Mouse (Mus musculus) C2C12 (cell line): ENCODE results near the gene Sufu. TPM values are rescaled to one million over a fixed set of nuclear protein-coding genes. Genes with fewer than 3 reads are reported as not detected.

Source experiments
- H3K27me3 ChIP-seq: one replicate; pipeline ENCODE4 v1.6.1; 2011; ENCODE audit not compliant: control insufficient read depth, insufficient read depth, insufficient read length
- H3K36me3 ChIP-seq: one replicate; pipeline ENCODE4 v1.6.1; 2011; ENCODE audit not compliant: control insufficient read depth, insufficient read depth
- H3K4me3 ChIP-seq: one replicate; pipeline ENCODE4 v1.5.1; 2011; ENCODE audit warnings: mild to moderate bottlenecking, control low read depth; ENCODE audit not compliant: poor library complexity, insufficient read depth, severe bottlenecking
- H3K79me2 ChIP-seq: one replicate; pipeline ENCODE4 v1.6.1; 2011; ENCODE audit not compliant: control insufficient read depth, insufficient read depth
- H3K79me3 ChIP-seq: one replicate; pipeline ENCODE4 v1.6.1; 2011; ENCODE audit warnings: low read depth, control low read depth
- H3ac ChIP-seq: one replicate; pipeline ENCODE3; 2011; ENCODE audit warnings: low read depth; ENCODE audit not compliant: control insufficient read depth, insufficient read length
- CEBPB ChIP-seq: IDR thresholded peaks from one replicate; pipeline ENCODE4 v1.6.1; 2011; ENCODE audit warnings: low read depth, mild to moderate bottlenecking, control low read depth, moderate library complexity
- CTCF ChIP-seq: IDR thresholded peaks from one replicate; pipeline ENCODE4 v1.5.1; 2011; ENCODE audit not compliant: control insufficient read depth, insufficient read depth, insufficient read length
- FOSL1 ChIP-seq: IDR thresholded peaks from one replicate; pipeline ENCODE4 v1.8.0; 2011; ENCODE audit warnings: mild to moderate bottlenecking, low read length; ENCODE audit not compliant: poor library complexity, insufficient read depth, severe bottlenecking
- MAX ChIP-seq: IDR thresholded peaks from one replicate; pipeline ENCODE4 v1.6.1; 2011; ENCODE audit warnings: mild to moderate bottlenecking, control low read depth
- MYOD1 ChIP-seq: IDR thresholded peaks from one replicate; pipeline ENCODE4 v1.6.1; 2011; ENCODE audit warnings: low read depth; ENCODE audit not compliant: control insufficient read depth, insufficient read length
- MYOG ChIP-seq: IDR thresholded peaks from one replicate; pipeline ENCODE4 v1.6.1; 2011; ENCODE audit not compliant: control insufficient read depth, insufficient read length; ENCODE audit errors: extremely low read depth
- USF1 ChIP-seq: IDR thresholded peaks from one replicate; pipeline ENCODE4 v1.6.1; 2011; ENCODE audit warnings: low read depth, mild to moderate bottlenecking, control low read depth, moderate library complexity
- polyA plus RNA-seq: library from polyadenylated mRNA; unstranded; fragments of >200 nt; fragmentation: generic; extraction: Trizol; gene quantifications from one replicate; pipeline ENCODE4 v1.2.1, GENCODE M21; 2012; ENCODE audit warnings: missing spikeins

Sufu gene
- polyA plus RNA-seq, 1 experiment = 17.8 TPM

DNA sequence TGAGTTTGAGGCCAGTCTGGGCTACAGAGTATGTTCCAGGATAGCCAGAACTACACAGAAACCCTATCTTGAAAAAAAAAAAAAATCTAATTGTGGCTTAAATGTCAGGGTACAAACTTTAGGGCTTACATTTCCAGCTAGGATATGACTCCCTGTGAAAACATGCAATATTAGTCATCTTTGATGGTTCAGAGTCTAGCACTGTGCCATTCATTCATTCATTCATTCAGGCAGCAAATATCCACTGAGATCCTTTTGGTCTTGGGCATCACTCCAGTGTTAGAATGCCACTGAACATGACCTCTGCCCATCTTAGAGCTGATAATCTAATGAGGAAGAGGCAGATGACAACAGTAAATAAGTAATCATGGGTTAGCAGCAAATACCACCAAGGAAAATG is 125.0 kb downstream of the Sufu start:
- no peak overlapping the region for H3K4me3 ChIP-seq
- H3K79me2 ChIP-seq = no peaks in the 10 kb centered on the region
- no peaks in the 10 kb centered on the region for H3K27me3 ChIP-seq
- H3K36me3 ChIP-seq = peaks cover 7% of the 10 kb centered on the region
- H3ac ChIP-seq = no peak overlapping the region
- TF ChIP-seq MYOG (no peak), USF1 (no peak), CTCF (no peak), MAX (no peak), MYOD1 (no peak), FOSL1 (peak; percentile 76), CEBPB (no peak)
- no peaks in the 10 kb centered on the region for H3K79me3 ChIP-seq

DNA sequence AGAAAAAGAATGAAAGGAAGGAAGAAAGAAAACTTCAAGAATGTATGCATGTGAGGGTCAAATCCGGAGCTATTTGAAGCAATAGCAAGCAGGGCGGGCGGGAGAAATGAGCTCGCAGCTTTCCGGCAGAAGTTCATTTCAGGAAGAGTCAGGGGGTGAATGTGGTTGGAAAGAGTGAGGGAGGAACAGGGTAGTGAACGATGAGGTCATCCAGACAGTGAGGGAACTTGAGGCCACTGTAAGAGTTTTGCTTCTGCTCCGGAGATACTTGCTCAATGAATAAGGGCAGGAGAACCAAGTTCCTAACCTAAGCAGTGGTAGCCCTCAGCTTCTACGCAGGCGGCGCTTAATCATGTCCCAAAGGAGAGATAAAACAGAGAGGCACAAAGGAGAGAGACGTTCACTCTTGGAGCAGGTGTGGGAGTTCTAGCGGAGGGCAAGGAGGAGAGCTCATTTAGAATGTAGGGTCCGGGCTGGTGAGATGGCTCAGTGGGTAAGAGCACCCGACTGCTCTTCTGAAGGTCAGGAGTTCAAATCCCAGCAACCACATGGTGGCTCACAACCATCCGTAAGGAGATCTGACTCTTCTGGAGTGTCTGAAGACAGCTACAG is 125.8 kb downstream of the Sufu start:
- Histone ChIP-seq H3ac (no peak overlapping the region), H3K4me3 (no peak overlapping the region), H3K79me3 (no peaks in the 10 kb centered on the region), H3K27me3 (no peaks in the 10 kb centered on the region), H3K36me3 (no peaks in the 10 kb centered on the region), H3K79me2 (no peaks in the 10 kb centered on the region)
- no peak for TF ChIP-seq CTCF
- TF ChIP-seq MYOG = no peak
- TF ChIP-seq MYOD1 = peak; percentile 69
- TF ChIP-seq USF1 = no peak
- TF ChIP-seq FOSL1 = peak; percentile 19
- peak; percentile 50 for TF ChIP-seq CEBPB
- TF ChIP-seq MAX = peak; percentile 25

DNA sequence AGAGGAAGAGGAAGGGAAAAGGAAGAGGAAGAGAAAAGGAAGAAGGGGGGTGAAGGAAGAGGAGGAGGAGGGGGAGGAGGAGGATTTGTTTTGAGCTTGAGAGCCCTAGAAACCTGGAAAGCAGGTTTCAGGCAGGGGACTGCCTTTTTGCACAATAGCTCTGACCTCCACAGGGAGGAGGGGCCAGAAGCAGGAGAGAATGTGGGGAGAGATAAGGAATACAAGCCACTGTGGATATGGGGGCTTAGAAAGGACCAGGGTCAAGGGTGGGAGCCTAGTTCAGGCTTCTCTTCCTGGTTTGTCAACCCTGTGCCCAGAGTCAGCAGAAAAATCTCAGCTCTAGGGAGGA is 126.4 kb downstream of the Sufu start:
- Histone ChIP-seq H3ac (peak overlapping the region; percentile 63), H3K4me3 (no peak overlapping the region)

DNA sequence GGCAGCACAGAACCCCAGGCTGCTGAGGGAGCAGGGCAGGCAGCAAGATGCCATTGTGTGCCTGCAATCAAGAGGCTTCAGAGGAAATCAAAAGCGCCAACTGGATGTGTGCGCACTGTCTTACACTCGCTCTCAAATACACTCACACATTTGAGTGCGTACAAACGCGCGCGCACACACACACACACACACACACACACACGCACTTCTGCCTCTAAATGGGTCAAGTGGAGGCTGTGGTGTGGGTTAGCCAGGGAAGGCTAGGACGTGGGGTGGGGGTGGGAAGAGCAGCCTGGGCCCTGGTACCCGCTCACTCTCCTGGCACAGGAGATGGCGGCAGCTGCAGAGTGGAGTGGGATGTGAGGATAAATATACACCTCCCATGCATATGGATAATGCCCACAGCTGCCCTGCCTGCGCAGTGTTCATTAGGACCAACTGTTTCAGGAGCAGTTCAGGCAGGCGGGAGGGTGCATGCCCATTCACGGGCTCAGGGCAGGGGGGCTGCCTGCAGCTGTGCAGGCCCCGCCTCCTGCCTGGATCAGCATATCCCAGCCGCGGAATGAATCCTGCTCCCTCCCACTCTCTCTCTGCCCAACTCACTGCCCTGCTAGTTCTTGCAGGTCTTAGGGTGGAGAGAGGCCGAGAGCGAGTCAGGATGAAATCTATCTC is 126.9 kb downstream of the Sufu start:
- no peaks in the 10 kb centered on the region for H3K36me3 ChIP-seq
- no peaks in the 10 kb centered on the region for H3K79me3 ChIP-seq
- H3ac ChIP-seq = peak overlapping the region; percentile 65
- no peaks in the 10 kb centered on the region for H3K79me2 ChIP-seq
- TF ChIP-seq MYOD1 (peak; percentile 70), MAX (no peak)
- H3K27me3 ChIP-seq = no peaks in the 10 kb centered on the region
- peak overlapping the region; percentile 19 for H3K4me3 ChIP-seq

More for the DNA sequence above, 126.4 kb downstream of the Sufu start:
- H3K27me3 ChIP-seq = no peaks in the 10 kb centered on the region
- no peaks in the 10 kb centered on the region for H3K79me3 ChIP-seq
- H3K36me3 ChIP-seq = no peaks in the 10 kb centered on the region
- no peaks in the 10 kb centered on the region for H3K79me2 ChIP-seq
- TF ChIP-seq MYOG = no peak
- peak; percentile 36 for TF ChIP-seq CEBPB
- TF ChIP-seq MYOD1 = no peak
- no peak for TF ChIP-seq MAX
- TF ChIP-seq CTCF = no peak

DNA sequence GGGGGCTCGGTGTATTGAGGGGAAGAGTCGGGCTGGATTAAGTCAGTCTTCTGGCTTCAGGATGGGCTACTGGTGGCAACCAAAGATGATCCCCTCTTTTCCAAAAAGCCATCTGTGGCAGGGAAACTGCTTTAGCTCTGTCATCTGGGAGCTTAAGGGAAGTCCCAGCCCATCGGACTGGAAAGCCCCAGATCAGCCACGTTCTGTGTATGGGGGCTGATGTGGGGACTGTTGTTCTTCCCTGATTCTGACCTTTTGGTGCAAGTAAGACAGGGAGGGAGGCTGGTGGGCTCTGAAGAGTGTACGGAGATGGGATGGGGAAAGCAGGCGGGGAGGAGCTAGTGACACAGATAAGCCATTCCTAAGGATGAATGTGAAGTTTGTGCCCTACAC is 127.5 kb downstream of the Sufu start:
- H3K4me3 ChIP-seq = peak overlapping the region; percentile 19
- no peaks in the 10 kb centered on the region for H3K79me2 ChIP-seq
- H3K79me3 ChIP-seq = no peaks in the 10 kb centered on the region
- no peaks in the 10 kb centered on the region for H3K27me3 ChIP-seq
- H3ac ChIP-seq = peak overlapping the region; percentile 65
- no peak for TF ChIP-seq CTCF
- TF ChIP-seq MAX = no peak
- TF ChIP-seq MYOD1 = no peak
- no peak for TF ChIP-seq USF1
- no peak for TF ChIP-seq FOSL1
- no peak for TF ChIP-seq MYOG
- TF ChIP-seq CEBPB = no peak
- H3K36me3 ChIP-seq = no peaks in the 10 kb centered on the region

DNA sequence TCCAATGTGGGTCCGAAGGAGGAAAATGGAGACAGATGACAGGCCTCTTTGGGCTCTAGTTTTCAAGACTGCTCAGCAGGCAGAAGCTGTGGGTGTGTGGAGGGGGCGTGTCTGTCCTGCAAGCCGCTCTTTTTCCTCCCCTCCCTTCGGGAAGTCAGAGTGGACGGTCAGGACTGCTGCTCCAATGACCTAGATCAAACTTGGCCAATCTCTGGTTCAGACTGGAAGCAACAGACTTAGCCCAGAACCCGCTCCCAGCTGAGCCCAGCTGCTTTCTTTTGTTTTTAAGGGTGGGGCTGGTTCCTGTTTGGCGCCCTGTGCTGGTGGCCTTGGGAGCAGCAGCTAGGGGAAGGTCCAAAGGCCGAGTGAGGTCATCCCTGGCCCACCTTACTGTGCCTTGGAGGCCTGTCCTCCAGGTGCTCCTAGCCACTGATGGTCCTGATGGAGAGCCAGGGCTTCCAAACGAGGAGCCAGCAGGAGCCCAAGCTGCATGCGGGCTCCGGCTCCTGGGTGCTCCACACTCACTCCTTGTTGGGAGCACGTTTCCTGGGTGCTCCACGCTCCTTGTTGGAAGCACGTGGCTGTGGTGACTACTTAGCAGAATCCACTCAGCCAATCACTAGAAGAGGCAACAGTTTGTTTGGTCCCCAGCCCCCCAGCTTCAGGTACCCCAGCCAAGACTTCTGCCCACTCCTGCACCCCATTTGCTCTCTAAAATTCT is 128.1 kb downstream of the Sufu start:
- no peak overlapping the region for H3K4me3 ChIP-seq

More for the DNA sequence above, 128.1 kb downstream of the Sufu start:
- Histone ChIP-seq H3K79me2 (no peaks in the 10 kb centered on the region), H3ac (peak overlapping the region; percentile 65), H3K27me3 (no peaks in the 10 kb centered on the region), H3K79me3 (no peaks in the 10 kb centered on the region), H3K36me3 (no peaks in the 10 kb centered on the region)
- TF ChIP-seq MAX = peak; percentile 56
- TF ChIP-seq CTCF = peak; percentile 16
- no peak for TF ChIP-seq USF1
- TF ChIP-seq MYOD1 = no peak
- no peak for TF ChIP-seq FOSL1
- no peak for TF ChIP-seq CEBPB
- TF ChIP-seq MYOG = no peak
